Mouse (Mus musculus) CD4-positive, CD25-positive, alpha-beta regulatory T cell, adult 2 months (primary cell): Measurements from ENCODE around the gene Cerkl.

Experiments used
- DNase-seq: peaks from one replicate; pipeline ENCODE4 v3.0.0-alpha.2; 2012; ENCODE audit warnings: low read depth, low spot score

Cerkl gene

DNA sequence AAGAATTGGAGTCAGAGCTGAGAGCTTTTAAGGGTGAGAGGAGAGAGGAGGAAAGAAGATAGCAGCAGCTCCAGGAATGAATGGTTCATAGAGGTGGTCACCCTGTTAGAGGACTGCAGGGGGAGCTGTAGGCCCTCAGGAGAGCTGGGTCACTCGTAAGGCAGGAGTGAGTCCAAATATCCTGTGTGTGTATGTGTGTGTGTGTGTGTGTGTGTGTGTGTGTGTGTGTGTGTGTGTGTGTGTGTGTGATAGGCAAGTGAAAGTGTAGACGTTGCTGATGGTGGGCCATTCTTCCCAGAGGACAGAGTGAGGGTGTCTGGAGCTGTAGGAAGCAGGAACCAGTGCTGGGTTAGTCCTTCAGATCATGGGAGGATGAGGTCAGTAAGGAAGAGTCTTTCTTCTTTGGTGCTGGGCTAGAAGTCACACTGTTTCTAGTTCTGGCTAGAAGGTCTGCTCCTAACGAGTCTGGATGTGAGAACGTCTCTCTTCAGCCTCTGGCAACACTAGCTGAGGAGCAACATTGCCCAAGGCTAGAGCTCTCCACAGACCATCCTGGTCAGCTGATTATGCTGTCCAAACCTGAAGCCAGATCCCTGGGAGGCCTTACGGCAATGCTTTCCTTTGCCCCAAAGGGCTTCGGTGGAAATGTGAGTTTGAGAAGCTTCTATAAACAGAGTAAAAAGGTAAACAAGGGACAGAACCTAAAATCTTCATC, 83.9 kb downstream of the Cerkl start:
- peak; percentile 64 for DNase-seq

DNA sequence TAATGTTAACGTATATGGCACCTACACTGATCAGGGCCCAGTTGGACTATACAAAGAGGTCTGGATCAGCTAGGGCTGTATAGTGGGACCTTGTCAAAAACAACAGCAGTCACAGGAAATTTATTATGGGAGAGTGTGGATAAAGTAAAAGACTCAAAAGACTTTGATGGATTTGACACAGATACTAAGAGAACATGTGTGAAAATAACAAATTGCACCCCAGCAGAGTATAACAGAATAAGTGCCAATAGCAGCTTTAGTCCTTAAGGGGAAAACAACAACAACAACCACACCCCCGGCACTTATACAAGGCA, 84.5 kb downstream of the Cerkl start:
- no peak for DNase-seq

DNA sequence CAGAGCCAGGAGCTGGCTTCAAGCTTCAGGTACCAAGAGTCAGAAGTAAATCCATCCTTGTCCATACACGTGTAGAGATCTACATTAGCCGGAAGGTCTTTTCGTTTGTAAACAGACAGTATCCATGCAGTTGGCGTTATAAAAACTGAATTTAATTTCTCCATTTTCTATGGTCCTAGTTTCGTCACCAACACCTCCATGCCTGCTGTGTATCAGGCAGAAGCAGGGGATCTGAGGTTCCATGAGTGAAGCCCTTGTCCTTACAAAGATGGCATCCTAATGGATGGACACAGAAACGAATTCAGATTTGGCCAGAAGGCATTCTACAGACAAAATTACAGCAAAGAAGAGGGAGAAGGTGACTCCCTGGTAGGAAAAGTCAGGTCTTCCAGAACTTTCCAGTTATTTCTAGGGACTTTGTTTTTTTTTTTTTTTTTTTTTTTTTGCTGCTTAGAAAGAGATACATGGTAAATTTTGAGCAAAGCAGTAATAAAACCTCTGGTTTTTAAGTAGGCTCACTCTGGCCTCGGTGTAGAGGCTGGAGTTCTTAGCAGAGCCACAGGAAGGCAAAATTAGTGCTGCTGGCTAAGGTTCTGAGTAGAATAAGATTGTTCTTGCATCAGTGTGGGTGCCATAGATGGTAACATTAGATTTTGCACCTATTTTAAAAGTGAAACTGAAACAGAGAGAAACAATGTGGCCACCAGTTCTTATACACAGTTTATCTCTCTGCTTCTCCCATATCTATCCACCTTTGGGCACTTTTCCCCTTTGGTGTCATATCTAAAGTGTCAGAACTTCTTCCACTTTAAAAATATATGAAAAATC, 85.0 kb downstream of the Cerkl start:
- DNase-seq = peak; percentile 14

DNA sequence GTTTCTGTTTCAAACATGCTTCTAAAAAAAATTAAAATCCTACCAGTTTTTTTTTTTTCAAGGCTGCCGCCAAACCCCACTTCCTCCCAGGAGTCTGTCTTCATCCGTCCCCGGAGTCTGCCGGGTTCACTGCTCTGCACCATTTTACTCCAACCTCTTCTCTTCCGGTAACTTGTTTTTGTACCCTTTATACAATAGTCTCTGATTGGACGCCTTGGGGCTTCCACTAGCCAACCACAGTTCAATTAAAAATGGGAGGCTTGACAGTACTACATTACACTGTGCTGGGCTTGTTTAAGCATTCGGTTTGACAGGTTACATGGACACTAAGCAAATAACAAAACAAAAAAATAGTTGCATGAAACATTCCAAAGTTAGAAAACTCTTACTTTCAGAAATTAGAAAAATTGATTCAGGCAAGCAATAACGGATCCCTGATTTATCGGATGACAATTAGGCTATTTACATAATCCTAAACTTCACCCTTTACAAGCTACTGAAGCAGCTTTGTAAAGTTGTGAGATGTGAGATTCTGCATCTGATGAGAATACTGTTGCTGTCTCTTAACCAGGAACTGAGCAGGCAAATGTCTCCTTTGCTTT, 85.8 kb downstream of the Cerkl start:
- DNase-seq = peak; percentile 71

DNA sequence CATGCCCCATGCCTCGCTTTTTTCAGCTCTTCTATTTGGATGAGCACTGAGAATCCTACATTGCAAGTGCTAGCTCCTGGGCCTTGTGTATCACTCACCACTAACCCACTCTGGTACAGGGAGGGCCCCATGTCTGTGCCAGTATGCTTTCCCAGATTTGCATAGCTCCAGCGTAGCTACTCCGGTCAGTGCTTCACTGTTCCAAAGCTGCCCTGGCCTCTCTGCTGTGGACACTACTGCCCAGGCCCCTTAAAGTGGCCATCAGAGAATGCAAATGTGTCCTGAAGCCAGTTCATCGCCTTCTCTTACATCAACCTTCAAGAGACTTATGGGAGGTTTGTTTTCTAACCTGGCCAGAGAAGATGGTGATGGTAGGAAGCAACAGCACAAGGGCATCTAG, 86.7 kb downstream of the Cerkl start:
- no peak for DNase-seq

DNA sequence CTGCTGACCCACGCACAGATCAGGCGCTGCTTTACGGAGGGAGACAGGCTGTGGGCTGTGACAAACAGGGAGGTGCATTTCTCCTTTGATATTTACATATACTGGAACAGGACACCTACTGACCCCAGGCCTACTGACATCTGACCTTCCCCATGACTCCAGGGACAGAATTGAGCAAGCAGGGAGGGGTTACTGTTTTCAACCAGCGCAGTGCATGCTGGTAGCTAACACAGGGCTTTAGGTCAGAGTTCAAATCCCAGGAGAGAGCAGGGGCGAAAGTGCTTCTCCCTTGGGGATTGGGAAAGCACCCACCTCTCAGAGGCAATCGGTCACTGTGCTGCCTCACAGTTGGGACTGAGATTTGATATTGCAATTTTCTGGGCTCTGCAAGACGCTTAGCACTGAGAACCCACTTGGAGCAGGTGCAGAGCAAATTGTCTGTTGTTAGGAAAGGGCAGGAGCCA, 87.5 kb downstream of the Cerkl start:
- DNase-seq = no peak

DNA sequence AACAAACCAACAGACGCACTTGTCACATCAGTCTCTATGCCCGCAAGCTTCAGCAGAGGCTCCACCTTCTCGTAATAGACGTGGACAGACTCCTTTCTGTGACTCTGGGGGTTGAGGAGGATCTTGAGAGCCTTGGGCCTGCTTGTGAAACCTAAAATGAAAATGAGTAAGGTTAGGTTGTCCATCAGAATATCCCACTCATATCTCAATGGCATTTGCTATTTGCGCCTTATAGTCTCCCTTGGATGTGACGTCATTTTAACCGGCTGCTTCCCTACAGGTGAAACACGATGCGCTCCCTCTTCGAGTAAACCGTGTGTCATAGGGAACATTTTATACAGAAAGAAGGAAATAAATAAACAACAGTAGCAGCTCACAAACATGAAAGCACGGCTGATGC, 87.9 kb downstream of the Cerkl start:
- DNase-seq = no peak

DNA sequence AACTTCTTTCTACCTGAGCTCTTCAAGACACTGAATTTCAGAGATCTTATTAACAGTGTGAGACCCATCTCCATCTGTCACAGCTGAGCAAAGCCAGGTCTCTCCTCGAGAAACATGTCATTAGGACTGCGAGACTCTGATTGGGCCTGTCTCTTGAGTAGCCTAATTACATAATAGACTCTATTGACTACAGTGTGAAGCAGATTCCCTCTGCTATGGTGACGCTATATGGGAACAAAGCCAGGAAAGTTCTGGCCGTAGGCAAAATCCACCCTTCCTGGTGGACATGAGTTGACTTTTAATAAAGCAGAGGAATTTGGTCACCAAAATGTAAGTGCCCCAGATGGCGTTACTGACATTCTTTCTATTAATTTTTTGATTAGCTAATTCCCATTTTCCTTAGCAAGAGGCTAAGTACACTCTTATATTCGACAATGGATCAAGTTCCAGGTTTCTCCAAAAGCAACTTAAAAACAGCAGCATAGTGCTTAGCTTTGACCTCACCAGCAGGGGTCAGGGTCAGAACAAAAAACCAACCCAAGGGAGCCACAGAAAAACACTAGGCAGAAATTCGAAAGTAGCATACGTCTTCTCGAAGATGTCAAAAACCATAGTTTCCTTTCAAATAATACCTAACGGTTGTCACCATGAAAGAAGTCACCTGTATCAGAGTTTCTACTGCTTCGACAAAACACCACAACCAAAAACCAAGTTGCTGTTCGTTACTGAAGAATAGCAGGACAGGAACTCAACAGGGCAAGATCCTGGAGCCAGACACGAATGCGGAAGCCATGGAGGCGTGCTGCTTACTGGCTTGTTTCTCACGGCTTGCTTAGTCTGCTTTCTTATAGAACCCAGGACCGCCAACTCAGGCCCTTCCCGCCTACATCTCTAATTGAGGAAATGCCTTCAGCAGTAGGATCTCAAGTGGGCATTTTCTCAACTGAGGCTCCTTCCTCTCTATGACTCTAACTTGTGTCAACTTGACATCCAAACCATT, 88.8 kb downstream of the Cerkl start:
- peak; percentile 47 for DNase-seq

DNA sequence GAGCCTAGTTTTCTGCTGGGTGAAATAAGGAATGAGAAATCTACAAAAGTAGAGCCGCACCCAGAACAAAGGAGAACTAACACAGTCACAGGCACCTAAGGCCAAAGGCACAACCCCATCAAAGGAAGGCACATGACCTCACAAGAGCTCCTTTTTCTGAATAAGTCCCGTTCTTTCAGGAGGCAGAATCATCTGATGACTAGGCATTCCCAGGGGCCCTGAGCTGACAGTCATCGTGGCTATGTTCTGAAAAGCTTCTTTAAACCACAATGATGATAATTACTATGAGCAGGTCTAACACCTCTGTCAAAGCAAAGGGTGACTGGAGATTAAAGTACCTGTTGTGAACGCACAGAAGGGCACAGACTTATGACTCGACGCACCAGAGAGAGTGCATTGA, 92.7 kb downstream of the Cerkl start:
- no peak for DNase-seq

DNA sequence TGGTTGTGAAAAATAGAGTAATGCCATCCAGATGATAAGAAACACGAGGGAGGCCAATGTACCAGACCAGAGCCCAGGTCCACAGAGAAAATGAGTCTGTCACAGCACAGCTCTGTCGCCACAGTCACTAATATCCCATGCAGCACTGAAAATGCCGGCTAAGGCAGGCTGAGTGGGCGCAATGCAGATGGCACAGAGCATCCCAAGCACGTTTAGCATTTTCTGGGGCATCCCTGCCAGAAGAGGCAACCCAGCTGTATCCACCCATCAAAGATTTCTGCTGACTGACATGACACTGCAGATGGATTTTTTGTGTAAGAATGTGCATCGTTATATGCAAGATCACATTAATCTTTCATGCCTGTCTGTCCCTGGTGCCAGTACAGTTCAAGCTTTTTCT, 94.6 kb downstream of the Cerkl start:
- no peak for DNase-seq

DNA sequence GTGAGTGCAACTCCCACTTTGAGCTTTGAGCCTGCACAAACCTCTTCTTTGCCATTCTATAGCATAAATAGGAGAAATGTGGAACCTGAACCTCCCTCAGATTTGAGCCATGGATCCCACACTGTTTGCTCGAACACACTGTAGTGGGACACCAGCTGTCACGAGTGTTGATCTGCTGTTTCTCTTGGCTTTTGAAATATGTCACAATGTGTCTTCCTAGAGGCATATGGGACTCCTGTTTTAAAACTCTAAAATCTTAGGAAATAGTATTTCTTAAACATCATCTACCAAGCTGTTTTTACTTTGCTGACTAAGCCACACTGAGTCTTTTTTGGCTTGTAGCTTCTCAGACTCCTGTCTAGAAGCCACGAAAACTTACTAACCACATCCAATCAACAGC, 98.8 kb downstream of the Cerkl start:
- DNase-seq = no peak

DNA sequence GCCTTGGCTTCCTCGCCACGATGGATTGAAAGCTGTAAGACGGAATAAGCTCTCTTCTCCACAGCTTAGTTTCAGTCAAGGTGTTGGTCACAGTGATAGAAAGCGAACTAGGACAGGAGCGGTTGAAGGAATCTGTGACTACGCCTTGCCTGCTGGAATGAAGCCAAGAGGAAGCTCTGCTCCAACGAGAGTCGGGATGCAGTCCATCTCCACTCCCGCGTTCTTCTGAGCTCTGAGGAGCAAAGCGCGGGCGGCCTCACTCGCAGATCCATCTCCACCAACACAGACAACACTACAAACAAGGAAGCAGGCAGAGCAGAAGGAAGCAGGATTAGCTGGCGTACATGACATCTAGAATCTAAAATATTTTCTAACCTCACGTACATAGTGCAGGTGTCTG, 101.8 kb downstream of the Cerkl start:
- DNase-seq = no peak

DNA sequence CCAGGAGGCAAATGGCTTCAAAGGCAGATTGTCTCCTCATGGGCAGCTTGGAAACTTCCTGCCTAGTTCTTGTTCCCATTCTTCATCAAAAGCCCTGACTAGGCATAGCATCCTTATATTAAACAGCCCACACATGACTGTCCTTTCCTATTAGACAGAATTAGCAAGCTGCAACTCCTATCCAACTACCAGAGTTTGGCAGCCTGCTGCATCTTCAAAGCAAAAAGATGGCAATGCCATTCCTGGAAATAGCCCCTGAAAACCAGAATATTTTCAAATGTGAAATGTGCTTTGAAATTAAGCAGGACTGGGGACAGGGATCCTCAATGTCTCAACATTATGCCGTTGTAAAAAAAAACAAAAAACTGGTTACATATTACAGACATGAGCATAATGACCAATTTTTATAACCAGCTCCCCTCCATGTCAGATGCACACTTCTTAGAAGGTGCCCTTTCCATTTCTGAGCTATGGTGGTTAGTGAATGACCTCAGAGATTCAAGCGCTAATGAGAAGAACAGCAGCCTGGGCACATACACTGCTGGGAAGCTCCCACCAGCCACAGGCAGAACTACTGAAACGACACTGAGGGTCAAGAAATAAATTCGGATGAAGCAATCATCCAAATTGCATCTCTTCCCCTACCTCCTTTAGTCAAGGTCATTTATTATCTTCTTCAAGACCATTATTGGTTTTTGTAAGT, 104.3 kb downstream of the Cerkl start:
- no peak for DNase-seq

DNA sequence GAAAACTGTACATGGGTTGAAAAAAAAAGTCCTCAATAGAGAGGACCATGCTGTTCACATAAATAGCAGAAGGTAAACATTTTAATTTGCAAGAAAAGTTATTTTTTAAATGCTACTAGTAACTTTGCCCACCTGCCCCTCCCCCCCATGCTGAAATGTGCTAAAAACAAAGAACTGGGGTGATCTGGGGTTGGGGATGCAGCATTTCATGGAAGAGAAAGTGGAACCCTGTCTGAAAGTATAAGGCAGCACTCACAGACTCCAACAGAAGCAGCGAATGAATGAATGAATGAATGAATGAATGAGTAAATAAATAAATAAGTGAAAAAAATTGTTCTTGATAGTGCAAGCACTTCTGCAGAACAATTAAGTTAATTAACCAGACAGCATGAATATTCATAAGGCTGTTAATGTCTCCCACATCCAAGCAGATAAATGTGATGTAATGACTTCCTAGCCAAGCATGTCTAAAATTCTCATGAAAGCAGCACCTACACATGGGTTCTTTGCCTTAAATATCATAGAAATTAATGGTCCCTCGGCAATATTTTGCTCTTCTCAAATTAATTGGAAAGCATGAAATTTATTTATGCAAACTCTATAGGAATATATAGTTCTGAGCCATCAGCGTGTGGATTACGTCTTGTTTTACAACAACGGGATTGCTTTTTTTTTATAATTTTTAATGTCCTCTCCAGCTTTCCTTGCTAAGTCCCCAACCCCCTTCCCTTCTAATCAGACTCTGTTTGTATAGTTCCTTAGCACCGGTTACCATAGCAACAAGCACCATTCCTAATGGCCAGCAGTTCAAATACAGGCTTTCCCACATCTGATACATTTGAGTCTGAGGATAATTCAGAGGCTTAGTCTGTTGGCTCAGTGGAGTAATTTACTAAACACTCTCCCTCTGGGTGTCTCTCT, 105.1 kb downstream of the Cerkl start:
- DNase-seq = no peak

DNA sequence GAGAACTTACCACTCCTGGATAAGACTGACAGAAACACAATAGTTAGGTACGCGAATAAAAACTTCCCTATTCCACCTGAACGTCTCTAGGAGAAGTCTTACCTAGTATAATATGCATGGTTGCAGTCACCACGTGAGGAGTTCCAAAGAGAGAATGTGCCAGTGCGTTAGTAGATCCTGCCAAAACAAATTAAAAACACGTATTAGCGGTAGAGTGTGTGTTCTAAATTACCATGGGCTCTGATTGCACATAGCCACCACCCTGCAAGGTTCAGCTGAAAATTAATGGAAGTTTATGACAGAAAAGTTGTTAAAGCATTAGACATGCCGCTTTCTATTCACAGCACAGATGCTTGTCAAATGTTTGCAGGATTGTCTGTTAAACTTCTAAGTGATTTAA, 113.5 kb downstream of the Cerkl start:
- no peak for DNase-seq

DNA sequence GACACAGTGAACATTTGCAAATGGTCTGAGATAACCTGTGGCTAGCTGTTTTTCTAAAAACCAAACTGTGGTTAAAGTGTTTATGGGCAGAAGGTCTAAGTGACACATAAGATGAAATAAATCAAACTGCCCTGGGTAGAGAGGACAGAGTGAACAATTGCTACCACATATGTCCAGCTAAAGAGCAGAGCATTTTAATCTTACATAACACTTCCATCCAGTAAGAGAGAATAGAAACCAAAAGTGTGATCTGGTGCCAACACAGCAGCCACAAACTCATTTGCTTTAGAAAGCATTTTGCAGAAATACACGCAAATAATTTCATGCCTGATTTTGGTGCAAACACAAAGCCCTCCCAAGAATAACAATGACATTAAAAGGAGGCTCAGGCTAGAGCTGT, 117.6 kb downstream of the Cerkl start:
- DNase-seq = no peak

DNA sequence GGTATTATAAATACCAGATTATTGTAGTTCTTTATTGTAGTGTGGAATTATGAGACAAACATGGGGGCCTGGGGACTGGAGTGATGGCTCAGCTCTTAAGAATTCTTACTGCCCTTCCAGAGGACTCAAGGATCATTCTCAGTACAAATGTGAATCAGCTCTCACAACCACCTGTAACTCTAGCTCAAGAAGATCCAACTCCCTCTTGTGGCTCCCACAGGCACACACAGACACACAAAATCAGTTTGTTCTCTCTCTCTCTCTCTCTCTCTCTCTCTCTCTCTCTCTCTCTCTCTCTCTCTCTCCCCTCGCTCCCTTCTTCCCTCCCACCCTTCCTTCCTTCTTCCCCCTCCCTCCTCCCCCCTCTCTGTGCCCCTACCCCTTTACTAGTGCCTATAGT, 120.4 kb downstream of the Cerkl start:
- peak; percentile 31 for DNase-seq

DNA sequence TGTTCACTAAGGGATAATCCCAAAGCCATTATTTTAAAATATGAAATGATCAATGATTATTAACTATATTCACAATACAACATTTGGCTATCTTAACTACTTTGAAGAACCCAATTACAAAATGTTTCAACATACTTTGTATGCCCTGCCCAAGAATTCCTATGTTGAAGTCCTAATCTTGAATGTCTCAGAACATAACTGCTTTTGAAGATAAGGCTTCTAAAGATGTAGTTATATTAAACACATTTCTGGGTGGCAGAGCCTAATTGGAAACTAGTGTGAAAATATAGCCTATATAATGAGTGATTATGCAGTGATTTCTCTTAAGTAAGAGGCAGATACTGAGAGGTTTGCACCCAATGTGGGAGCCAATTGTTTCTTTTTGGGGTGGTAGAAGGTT, 121.9 kb downstream of the Cerkl start:
- no peak for DNase-seq

DNA sequence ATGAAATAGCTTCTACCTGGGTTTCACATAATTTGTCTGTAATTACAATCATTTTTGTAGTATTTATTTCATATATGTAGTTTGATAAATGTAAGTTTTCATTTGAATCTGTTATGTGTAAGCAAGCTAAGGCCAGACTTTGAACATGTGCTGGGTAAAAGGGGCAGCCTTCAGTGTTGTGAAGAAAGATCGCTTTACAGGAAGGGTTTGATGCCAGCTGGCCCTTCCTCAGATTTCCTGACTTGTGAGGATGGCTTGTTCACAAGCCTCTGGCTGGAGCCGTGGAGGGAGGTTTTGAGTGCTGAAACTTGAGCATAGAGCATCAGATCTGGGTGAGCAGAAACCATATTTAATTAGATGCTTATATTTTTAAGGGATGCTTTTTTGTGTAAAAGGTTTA, 128.5 kb downstream of the Cerkl start:
- DNase-seq = no peak
